Mouse (Mus musculus) cerebellum, adult 2 months (tissue): ENCODE results near the gene Olfr1176.

Experiments
- CTCF ChIP-seq: fragments of 200-500 bp; IDR thresholded peaks from 2 replicates; pipeline ENCODE4 v1.5.1; 2011; ENCODE audit warnings: low read depth, mild to moderate bottlenecking, control low read depth, low read length, moderate library complexity, borderline replicate concordance; ENCODE audit not compliant: insufficient read depth
- POLR2A ChIP-seq: fragments of 200-500 bp; IDR thresholded peaks from 2 replicates; pipeline ENCODE4 v1.6.1; 2011; ENCODE audit warnings: low read length, control low read depth, borderline replicate concordance; ENCODE audit not compliant: insufficient read depth

DNA sequence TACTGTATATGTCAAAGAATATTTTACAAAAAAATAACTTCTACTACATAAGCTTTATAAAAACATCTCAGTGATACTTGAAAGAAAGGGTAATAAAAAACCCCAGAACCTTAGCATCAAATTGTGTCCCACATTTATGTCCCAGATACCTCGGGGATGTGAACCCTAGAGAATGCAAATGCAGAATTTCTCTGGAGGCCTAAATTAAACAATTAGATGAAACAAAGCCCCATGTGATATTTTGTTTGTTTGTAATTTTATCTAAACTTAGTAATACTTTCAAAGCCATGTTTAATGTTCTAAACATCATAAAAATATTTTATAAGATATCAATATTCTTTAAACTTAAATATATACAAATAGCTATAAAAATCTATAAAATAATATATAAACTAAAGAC, 9.9 kb downstream of the Olfr1176 start, which contains the start of gene Olfr1177-ps:
- TF ChIP-seq CTCF, result no peak
- TF ChIP-seq POLR2A, result no peak
